Mouse (Mus musculus): ENCODE data around the gene Olfr311.
"Not testable (repeated sequence)": the region's sequence is repeated elsewhere in the genome, so short reads cannot be mapped to it uniquely, and the experiment has no call there.

- TF ChIP-seq CTCF, POLR2A (IDR thresholded peaks at IDR 0.05; ENCODE audit: insufficient read depth, low read depth, low read length): not testable (repeated sequence)
These were observed 10.1 kb upstream of the Olfr311 start, which contains the start of gene Olfr312 for GRCm38 (mm10) chr11:58828937-58829336.

Measured in olfactory bulb, adult 2 months (tissue).